Mouse (Mus musculus) small intestine, adult 2 months (tissue): ENCODE results near the gene Ranbp3l.

ENCODE experiments used
- CTCF ChIP-seq: fragments of 200-500 bp; IDR thresholded peaks from 2 replicates; pipeline ENCODE4 v1.5.1; 2012; ENCODE audit warnings: low read depth, mild to moderate bottlenecking, control low read depth, inconsistent platforms, low read length, moderate library complexity, mixed read lengths; ENCODE audit not compliant: insufficient replicate concordance, insufficient read length; ENCODE audit errors: extremely low read depth
- POLR2A ChIP-seq: fragments of 200-500 bp; IDR thresholded peaks from 2 replicates; pipeline ENCODE4 v1.6.1; 2012; ENCODE audit warnings: low read depth, mild to moderate bottlenecking, control low read depth, inconsistent platforms, low read length, moderate library complexity

DNA sequence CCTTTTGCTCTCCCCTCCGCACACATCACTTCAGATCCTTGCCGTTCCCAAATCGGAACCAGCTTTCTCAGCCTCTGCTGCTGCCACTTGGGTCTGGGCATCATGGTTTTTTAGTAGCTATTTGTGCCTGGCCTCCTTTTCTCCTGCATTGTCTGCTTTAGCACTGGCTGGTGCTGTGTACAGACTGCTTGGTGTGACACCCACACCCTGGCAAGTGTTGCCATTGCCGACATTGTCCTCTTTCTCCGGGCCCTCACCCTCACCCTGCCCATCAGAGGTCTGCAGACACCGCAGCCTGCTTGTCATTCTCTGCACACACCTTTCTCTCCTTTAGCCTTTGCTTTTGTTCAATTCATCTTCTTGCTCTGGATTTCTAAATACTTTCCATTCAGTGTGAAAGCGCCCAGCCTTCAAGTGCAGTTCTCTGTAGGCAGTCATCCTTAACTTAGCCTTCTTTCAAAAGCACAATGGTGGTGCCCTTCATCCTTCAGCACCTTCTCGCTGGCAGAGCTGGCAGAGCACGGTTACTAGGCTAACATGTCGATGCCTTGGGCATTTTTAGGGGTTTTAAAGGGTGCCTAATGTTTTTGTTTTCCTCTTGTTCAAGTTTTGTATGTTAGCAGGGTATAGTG is 132.8 kb downstream of the Ranbp3l start:
- no peak for TF ChIP-seq CTCF
- no peak for TF ChIP-seq POLR2A
